Mouse (Mus musculus) erythroblast, adult 5-6 weeks (primary cell): ENCODE data around the gene Pex1. TPM values are rescaled to one million over a fixed set of nuclear protein-coding genes. Genes with fewer than 3 reads are reported as not detected.
"Not testable (repeated sequence)": the region's sequence is repeated elsewhere in the genome, so short reads cannot be mapped to it uniquely, and the experiment has no call there.

ENCODE experiments used
- ATAC-seq: replicated peaks from 2 replicates; pipeline ENCODE4 v1.8.0; 2016; ENCODE audit warnings: moderate number of reproducible peaks, mild to moderate bottlenecking, moderate TSS enrichment, inconsistent platforms; ENCODE audit not compliant: poor library complexity, low FRiP score, severe bottlenecking
- total RNA-seq, 2 experiments: library from RNA; stranded (forward) in 1 of 2; stranded (reverse) in 1 of 2; fragments of 150-400 nt in 1 of 2; fragments of 200-764, 138-1000 nt in 1 of 2; gene quantifications; 2 replicates each; pipeline versions ENCODE4 v1.2.3 to v1.2.4; 2015 to 2017; ENCODE audit warnings: low replicate concordance in 2 of 2

Gene Pex1
- total RNA-seq (2015; ENCODE audit: low replicate concordance) (11.1 and 19.2 TPM in 2 replicates), total RNA-seq (2017; ENCODE audit: low replicate concordance) (5.0 and 7.8 TPM in 2 replicates)

DNA sequence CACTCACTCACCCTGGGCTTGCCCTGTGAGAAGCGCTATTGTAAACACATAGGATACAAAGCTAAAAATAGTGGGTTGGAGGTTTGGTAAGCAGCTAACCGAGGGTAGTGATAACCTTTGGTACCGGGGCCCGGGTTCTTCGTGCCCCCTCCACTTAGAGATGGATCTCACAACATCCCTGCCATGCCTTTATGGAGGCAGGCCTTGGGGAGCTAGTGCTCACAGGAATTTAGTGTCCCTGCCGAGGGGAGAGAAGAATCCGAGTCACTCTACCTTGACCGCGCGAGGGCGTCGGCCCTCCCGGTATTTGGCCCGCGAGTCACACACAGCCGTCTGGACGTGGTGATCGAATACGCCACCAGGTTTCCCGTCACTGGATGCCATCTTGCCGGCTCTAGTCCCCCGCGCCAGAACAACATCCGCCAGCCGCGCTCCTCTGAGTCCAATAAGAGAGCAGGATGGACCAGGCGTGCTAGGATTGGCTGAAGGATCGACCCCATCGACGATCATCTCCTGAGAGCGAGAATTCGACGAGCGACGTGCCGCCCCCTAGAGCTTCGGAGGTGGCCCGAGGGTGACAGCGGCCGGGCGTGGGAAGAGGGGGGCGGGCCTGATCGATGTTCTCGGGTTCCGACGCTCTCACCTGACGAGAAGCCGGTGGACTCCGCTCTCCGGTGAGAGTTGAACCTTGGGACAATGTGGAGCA lies at the start of gene Pex1:
Pex1 (plus strand) TSS at position 374 of the 706 bp plus-strand sequence.
- peak; percentile 92 for ATAC-seq

DNA sequence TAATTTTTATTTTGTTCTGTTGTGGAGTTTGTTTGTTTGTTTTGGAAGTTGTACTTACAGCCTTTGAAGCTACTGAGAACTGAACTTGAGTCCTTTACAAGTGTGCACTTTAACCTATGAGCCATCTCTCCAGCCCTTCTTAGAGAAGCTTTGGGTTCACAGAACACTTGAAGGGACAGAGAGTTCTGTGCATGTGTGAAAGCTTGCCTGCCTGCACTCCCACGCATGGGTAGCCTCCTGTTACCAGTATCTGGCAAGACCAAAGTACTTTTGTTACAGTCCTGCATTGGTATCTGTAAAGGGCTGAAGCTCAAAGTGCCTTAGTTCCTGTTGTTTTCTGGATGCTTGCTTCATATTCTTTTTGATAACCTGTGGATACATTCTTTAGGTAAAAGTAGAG lies 49.6 kb upstream of the Pex1 start:
- ATAC-seq: no peak

DNA sequence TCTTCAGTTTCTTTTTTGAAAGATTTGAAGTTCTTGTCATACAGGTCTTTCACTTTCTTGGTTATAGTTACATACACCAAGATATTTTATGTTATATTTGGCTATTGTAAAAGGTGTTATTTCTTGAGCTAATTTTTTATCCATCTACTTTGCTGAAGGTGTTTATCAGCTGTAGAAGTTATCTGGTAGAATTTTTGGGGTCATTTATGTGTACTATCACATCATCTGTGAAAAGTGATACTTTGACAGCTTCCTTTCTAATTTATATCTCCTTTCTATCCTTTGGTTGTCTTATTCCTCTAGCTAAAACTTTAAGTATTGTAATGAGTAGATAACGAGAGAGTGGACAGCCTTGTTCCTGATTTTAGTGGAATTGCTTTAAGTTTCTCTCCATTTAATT lies 44.4 kb upstream of the Pex1 start:
- ATAC-seq: no peak

DNA sequence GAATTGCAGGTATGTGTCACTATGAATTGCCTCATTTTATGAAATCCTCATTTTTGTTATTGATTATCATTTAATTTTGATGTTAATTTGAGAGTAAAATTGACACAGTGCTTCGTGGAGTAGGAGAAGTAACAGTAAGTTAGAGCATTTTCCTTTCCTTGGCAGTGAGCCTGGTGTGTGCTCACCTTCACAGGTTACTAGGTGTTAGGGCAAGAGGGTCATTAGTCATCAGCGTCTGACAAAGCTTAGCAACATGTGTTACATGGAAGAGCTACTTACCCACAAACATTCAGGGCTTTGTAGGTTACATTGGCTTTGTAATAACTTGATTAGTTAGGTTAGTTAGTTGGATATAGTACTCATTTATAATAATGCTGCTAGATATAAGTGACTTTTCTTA lies 41.7 kb upstream of the Pex1 start:
- no peak for ATAC-seq

DNA sequence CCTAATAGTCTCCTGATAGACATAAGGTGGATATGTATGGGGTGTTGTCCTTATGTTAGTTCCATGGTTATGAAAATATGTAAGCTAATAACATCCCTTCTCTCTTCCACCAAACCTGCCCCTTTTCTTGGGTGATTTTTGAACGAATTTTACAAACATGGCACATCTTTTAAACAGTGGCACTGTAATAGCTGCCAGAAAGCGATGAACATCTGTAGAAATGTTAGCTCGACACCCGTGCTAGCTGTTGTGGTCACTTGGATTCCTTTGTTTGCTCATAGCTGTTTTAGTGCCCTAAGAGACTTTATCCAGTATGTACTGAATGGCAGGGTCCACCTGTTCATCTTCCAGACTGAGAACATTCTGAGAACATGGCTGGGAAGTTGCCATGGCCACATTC lies 24.6 kb upstream of the Pex1 start, which contains the start of gene 1700109H08Rik:
1700109H08Rik (plus strand) TSS at position 301 of the 400 bp plus-strand sequence.
- no peak for ATAC-seq

DNA sequence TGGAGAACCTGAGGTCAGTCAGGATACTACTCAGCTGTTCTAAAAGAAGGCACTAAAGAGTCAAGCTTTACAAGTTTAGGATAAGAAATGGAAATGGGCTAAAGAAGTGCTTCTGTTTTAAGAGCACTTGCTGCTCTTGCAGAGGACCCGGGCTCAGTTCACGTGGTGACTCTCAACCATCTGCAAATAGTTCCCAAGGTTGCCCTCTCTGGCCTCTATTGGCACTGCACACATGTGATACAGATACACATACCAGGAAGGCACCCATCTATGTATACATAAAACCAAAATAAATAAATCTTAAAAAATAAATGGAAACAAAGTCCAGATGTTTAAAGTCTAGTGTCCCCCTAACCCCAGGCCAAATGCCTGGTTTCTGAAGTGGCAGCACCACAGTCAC lies 21.0 kb upstream of the Pex1 start:
- no peak for ATAC-seq

DNA sequence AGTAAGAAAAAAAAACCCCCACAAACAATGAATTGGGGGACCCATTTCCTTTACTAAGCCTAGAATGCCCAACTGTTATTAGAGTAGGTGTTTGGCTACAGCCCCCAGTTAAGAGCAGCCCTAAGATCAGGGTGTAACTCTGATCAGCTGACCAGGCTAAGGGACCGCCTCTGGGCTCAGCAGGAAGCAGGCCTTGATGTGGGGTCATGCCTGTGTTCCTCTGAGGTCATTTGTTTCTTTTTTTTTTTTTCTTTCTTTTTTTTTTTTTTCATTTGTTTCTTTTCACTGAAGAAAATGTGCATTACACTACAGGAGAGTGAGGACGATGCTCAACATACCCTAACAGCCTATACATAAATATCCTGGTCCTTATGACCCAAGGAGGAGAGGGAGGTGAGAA lies 17.9 kb upstream of the Pex1 start:
- ATAC-seq: no peak

DNA sequence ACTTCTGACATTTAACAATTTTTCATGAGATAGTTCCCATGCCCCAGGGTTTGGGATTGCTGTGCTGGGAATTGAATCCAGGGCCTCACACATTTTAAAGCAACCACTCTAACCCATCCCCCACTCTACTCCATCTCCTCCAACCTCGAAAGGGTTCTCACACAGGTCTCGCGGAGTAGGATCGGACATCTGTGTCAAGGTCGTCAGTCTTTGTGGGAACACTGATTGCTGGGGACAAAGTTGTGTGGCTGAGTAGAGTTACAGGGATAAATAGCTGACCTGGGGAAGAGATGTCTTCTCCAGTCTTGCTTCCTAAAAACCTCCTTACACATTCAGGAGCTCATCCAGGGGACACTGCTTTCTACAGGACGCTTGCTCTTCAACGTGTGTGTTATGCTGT lies 16.8 kb upstream of the Pex1 start:
- ATAC-seq: no peak

DNA sequence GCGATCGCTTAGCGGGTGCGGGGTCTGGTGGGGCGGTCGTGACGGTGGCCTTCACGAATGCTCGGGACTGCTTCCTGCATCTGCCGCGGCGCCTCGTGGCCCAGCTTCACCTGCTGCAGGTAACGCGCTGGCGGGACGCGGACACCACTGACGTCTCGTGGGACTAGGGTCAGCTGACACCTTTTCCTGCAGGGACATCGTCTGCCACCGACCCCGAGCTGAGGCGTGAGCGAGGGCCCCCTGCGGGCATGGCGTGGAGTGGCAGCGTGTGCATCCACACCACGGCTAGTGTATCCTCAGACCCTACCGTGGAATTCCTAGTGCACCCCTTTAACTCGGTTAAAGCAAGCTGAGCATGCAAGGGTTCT lies 517 bp downstream of the Pex1 start, which contains the start of gene Rbm48:
Rbm48 (minus strand) TSS at position 187 of the 368 bp plus-strand sequence.
- peak; percentile 88 for ATAC-seq

DNA sequence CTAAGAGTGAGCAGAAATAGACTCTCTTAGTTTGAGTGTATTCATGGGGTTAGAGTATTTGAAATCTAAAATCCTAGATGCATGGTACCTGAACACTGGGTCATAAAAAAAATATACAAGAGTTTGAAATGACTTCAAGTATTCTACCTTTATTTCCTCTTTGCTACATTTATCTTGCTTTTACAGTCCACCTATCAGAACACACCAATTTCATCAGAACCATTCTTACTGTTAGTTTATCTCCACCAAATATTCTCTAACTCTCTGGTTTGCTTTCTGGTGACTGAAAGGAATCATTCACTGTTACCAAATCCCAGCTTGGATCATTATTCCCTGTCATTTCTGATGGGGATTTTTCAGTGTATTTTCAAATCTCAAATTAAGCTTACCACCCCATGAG lies 1.3 kb downstream of the Pex1 start:
- no peak for ATAC-seq

DNA sequence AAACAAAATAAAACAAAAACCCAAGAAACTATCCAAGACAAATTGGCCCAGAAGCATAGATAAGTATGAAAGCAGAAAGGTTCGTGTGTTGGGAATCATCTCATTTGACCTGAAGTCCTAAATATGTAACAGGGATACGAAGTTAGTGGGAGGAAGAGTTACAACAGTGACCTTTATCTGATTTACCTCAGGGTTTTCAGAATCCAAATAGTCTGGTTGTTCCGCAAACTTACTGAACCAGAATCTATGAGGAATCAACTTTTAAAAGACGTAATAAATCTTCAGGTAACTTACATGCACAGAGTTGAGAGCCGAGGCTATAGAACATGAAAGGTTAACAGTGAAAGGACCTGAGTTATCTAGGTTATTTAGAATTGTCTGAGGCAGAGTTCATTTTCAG lies 2.9 kb downstream of the Pex1 start:
- ATAC-seq: no peak

DNA sequence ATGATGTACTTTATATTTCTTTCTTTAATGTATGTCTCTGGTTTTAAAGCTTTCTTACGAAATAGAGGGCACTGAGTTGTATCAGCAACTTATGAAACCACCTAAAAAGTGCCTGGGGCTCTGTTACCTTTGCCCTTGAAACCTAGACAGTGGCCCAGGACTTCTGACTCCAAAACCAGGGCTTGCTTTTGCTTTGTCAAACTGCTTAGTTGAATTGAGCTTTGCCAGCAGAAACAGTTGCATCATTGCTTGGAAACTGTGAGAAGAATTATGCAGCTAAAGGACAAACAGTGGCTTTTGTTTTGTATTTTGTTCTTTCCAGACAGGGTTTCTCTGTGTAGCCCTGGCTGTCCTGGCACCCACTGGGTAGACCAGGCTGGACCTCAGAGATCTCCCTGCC lies 4.4 kb downstream of the Pex1 start:
- ATAC-seq: no peak

DNA sequence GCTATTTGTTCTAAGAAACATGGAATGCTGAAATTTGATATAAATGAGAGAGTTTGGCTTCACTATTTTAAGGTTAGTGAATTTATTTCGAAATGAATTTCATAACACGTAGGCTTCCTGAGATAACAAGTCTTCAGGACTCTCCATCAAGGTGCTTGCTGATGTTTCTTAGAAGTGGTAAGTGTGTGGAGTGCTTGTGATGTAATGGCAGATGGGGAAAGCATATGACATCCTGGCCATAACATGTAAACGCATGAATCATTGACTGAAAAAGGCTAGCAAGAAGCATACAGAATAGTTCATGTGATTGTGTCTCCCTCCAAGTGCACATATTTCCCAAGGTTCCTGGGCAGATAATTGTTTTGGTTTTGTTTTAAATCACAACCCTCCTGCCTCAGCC lies 4.9 kb downstream of the Pex1 start:
- ATAC-seq: no peak

DNA sequence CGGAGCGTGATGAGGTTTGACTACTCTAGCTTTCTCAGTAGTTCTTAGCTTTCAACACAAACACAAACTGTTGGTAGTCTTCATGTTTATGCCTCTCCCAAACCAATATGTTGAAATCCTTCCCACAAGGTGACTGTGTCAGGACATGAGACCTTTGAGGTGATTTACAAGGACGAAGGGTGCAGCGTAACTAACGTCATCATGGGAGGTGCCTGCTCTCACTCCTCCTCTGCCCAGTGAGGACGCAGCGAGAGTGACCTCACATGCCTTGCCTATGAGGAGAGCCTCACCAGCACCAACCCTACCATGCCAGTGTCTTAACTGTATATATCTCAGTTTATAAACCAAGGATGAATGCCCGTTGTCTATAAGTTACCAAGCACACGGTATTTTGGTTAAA lies 11.2 kb downstream of the Pex1 start:
- no peak for ATAC-seq

DNA sequence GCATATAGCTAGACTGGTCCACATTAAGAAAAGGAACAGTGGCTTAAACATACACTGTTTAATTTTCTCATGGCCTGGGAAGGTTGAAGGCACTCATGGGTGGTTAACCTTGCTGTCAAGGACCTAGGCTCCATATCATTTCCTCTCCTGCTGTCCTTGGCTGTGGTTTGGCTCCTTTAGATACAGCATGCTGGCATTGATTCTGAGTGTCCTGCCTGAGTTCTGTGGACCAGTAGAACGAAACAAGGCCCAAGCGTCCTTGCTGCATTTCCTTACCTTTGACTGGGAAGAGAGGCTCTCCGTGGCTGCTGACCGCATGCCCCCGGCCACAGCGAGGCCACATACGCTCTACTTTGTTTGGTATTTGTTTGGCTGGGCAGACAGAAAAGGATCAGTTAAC lies 13.4 kb downstream of the Pex1 start:
- ATAC-seq: no peak

DNA sequence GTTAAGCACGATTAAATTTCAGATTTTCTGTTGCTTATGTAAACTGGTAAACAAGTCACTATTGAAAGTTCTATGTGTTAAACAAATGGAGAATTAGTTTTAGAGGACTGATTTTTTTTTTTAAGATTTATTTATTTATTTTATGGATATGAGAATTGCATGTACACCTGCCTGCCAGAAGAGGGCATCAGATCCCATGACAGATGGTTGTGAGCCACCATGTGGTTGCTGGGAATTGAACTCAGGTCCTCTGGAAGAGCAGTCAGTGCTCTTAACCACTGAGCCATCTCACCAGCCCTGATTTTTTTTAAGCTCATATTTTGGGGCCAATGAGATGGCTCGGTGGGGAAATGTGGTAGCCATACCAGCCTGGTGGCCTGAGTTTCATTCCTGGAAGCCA lies 16.0 kb downstream of the Pex1 start:
- not testable (repeated sequence) for ATAC-seq

DNA sequence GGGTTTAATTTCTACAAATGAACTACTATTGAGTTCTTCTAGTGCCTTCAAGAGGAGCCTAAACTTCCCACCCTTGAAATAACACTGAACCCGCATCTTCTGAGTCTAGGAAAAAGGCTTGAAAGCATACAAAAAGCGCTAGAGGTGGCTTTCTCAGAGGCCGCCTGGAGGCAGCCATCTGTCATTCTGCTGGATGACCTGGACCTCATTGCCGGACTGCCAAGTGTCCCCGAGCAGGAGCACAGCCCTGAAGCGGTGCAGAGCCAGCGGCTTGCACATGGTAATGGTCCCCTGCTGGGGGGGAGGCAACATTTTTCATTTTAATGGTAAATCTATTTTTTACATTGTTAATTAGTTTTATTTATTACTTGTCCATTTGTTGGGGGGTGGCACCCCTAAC lies 24.6 kb downstream of the Pex1 start:
- ATAC-seq: no peak

DNA sequence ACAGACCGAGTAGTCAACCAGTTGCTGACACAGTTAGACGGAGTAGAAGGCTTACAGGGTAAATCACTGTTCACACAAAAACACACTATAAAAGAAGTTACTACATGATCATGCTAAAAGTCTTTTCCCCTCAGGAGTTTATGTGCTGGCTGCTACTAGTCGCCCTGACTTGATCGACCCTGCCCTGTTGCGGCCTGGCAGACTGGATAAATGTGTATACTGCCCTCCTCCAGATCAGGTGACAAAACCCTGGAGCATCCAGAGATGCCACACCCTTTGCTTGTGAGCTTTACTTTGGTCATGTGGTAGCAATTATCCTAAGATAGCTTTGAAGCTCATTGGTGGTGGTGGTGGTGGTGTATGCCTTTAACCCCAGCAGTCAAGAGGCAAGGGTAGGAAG lies 34.2 kb downstream of the Pex1 start:
- ATAC-seq: no peak

DNA sequence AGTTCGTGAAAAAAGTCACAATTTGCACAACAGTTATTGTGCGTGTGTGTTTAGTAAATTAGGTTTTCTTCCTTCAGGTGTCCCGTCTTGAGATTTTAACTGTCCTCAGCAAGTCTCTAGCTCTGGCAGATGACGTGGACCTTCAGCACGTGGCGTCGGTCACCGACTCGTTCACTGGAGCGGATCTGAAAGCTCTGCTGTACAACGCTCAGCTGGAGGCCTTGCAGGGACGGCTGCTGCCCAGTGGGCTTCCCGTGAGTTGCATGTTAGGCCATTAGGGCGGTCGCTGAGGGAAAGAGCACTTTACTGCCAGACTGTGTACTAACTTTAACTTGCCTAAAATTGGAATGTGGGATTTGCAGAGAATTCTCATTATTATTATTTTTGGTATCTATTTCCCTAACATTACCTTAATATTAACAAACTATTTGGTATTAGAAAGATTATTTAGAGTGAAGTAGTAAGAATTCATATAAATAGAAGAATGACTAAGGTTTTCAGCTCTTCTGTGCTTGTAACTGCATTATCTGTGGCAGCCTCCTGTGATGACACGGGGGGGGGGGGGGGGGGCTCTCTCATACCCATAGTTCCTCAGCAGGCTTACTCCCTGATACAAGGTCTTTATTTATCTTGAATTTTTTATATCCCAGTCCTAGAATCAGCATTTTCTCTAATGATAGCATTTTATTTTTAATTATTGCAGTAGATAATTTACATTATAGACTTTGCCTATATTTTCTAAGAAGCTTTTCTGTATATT lies 35.8 kb downstream of the Pex1 start:
- ATAC-seq: no peak

DNA sequence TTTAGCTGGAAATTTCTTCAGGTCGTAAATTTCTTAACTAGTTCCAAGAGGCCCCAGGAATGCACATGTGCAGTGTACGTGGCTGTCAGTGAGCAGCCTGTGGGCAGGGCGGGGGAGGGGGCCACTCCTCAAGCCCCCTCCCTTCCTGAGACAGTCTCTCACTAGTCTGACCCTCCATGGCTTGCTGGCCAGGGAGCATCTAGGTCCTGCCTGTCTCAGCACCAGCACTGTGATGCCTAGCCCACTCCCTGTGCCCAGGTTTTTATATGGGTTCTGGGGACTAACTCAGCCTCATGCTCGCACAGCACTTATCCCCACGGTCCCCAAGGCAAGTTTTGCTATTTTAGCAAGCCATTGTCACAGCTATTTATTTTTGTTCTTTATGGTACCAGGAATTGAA lies 36.4 kb downstream of the Pex1 start:
- ATAC-seq: no peak

DNA sequence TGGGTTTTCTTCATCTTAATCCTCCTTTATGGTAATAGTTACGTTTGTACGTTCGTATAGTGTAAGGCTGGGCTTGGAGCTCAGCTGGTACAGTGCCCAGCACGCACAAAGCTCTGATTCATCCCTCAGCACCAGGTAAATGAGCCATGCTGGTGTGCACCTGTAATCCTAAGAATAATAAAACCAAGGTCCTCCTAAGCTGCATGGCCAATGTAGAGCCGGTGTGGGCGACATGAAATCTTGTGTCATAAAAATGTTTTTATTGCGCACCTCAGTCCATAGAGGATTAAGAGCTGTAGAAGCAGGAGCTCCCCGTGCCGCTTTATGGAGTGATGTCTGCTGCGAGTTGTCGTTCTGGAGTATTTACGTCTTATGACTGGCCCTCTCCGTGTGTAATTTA lies 37.4 kb downstream of the Pex1 start:
- ATAC-seq: no peak
